Mouse (Mus musculus): Measurements from ENCODE around the gene Hdac4.

DNA sequence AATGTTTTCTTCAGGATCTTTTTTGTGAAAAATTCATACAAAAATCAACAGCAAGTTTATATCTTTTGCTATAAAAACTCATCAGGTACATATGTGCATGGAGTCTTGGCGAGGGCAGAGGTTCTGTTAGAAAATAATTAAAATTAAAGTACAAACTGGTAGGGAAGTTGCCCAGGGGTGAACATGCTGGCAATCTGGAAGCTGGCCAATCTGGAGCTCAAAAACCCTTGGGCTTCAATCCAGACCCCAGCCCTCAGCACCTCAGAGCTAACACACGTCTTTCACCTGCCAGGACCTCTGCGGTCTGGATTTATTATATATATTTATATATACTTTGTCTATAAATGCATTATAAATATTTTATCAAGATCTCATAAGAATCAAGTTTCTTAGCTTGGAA is 263.7 kb downstream of the Hdac4 start:
- TF ChIP-seq CTCF (IDR thresholded peaks at IDR 0.05; ENCODE audit: low read depth) (no peak), EP300 (IDR thresholded peaks at IDR 0.05; ENCODE audit: low read depth) (no peak)

Data from liver, postnatal 0 days (tissue).